Mouse (Mus musculus) forelimb bud, embryonic 11.5 days (tissue): Measurements from ENCODE around the gene Tmed8.
"Not testable (repeated sequence)": the region's sequence is repeated elsewhere in the genome, so short reads cannot be mapped to it uniquely, and the experiment has no call there.

ENCODE experiments used
- DNase-seq: peaks from one replicate; pipeline ENCODE4 v3.0.0-alpha.2; 2012; ENCODE audit warnings: low read depth, low spot score

Tmed8 gene

DNA sequence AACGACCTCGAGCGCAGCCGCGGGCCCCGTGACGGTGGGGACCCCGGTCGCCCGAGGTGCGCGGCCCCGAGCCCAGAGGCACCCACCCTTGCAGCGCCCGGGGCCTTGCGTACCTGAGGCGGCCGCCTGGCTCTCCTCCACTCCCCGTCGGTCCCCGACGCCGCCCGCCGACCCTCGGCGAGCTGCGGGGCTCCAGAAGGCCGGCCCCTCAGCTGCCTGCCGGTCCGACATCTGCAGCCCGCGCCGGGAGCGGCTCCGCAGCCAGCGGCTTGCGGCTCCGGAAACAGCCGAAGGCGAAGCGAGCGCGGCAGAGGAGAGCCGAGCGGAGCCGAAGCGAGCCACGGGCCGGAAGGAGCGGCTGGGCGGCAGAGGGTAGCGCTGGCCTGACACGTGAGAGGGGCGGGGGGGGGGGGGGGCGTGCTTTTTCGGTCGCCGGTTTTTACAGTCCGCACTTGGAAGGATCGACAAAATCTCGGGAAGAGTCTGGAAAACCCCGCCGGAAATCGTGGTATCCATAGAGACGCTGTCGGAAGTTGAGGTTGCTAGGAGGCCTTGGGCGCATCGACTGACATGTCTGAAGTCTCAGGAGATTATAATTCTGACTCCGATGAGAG lies at the start of gene Tmed8:
Tmed8 (minus strand) TSS at position 482 of the 614 bp plus-strand sequence.
- peak; percentile 70 for DNase-seq

DNA sequence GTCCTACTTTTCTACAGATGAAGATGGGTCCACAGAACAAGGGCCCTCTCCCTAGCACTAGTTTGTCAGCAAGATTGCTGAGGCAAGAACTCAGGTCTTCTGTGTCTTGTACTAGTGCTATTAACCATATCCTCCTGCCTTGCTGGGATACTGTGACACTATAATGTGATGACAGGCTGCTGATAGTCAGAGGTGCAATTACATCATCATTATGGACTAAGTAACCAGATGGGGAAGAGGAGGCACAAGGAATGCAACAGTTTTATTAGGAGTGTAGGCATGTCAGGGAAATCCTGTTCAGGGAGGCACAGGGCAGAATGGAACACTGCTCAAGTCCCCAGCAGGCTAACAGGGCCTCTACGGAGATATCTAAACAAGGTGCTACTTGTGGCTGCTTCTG lies 38.4 kb upstream of the Tmed8 start, which contains the start of gene Noxred1:
Noxred1 (minus strand) TSS at position 101 of the 400 bp plus-strand sequence.
- no peak for DNase-seq

DNA sequence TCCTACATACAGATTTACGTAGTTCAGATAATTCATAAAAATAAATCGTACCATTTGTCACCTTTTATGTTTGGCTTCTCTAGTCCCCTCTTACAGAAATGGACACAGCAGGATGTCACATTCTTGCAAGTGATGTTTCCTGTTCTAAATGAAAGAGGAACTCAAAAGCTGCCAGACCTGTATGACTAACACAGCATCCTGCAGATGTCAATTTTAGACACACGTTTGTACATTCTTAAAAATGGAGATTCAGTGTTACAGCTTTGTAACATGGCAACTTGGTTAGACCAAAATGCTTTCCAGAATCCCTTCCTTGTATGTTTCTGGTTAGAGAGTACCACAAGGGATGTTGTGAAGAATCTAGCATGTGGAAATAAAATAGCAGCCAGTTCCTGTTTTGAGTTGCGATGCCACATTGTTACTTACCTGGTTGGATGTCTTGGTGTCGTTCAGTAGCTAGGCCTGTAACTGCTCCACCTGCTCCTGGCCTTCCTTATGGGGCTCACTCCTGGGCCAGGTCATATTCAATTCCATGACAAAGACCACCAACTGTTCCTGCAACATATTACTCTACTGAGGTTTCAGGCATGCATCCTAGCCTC lies 36.7 kb upstream of the Tmed8 start:
- no peak for DNase-seq

DNA sequence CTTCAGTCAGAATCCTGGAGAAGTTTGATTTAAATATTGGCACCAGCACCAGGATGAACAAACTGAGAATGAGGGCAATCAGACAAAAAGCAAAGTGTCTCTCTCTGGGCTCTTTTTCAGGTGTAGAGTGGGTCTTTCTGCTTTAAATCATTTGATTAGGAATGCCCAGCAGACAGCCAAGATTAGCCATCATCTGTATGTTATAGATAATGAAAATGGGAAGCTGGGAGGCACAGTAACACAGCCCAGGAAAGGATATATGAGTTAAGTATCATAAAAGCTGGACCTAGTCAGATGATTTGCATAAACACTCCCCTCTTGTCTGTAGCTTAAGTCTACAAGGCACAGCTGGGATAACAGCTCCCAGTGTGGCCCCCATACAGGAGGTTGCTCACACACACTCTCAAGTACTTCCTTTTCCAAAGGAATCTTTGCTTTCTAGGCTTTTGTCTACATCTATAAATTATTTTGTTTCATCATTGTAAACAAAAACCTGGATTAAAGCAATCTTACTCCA lies 30.2 kb upstream of the Tmed8 start:
- no peak for DNase-seq

DNA sequence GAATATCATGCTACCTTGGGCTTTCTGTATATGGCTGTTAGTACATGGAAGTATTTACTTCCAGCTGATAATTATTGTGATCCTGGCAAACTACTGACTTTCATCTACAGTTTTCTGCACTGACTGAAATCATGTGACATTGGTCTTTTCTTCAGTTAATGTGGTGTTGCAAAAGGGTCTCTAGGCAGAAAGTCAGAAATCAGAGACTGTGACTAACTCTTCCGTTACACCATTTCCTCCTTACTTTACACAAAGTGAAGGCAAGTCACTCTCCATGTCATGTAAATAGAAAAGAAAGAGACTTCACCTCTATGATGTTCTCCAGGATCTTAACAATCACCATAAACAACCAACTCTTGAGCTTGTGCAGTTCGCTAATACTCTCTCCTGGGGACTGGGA lies 29.4 kb upstream of the Tmed8 start:
- DNase-seq = no peak

DNA sequence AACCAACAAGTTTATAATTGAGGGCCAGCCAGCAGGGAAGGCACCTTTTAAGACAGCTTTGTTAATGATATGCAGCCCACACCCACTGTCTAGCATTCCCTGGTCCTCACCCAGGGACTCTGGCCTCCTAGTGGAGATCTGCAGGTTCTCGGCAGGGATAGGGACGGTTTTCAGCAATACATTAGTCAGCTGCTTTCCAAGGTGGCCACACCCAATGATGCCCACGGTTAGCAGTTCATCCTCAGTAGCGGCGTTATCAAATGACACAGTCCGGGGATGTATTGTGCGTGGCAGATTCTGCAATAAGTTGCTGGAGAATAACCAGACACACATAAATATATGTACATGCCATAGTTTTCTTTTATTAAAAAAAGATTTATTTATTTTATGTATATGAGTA lies 26.5 kb upstream of the Tmed8 start:
- no peak for DNase-seq

DNA sequence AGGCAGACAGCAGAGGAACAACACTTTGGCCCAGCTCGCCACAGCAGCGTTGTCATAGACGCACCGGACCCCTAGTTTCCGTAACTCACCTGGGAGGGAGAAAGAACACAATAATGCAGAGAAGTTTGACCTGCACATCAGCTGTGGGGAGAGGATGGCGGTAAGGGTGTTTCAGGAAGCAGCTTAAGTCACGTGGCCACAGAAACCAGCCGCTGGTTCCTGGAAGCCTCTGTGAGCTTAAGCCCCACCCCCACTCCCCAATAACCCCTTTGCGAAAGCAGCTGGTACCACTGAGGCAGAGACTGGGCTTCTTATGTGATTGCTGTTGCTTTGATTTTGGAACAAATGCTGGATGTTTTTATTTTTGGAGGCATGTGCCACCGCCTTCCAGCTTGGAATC lies 24.7 kb upstream of the Tmed8 start:
- DNase-seq = no peak

DNA sequence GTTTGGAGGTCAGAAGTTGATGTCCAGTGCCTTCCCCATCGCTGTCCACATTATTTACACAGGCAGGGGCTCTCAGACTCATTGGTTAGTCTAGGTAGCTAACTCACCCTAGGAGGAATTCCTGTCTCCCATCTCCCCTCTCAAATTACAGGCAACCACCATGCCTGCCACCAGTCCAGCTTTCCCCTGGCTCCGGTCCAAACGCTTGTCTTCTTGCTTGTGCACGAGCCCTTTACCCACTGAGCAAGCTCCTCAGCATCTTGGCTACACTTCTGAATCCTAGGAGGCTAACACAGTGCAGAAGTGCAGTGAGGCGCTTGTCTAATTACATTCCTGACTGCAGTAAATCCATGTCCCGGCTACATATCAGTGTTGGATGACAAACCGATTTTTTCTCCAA lies 19.1 kb upstream of the Tmed8 start:
- no peak for DNase-seq

DNA sequence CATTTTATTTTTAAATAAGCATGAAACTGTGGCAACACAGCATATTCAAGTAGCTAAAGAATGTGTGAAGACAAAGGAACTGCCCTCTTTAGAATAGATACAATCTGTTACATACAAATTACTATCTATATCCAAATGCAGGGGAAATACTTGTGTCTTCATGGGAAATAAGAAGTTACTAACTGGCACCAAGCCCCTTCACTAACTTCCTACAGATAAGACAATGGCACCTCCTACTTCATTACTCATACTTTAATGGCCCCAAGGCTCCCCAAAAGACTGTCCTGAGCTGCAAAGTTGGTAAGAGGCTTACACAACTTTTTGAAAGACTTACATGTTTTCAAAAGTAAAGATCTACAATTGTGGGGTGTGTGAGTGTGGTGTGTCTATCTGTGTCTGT lies 17.3 kb upstream of the Tmed8 start:
- no peak for DNase-seq

DNA sequence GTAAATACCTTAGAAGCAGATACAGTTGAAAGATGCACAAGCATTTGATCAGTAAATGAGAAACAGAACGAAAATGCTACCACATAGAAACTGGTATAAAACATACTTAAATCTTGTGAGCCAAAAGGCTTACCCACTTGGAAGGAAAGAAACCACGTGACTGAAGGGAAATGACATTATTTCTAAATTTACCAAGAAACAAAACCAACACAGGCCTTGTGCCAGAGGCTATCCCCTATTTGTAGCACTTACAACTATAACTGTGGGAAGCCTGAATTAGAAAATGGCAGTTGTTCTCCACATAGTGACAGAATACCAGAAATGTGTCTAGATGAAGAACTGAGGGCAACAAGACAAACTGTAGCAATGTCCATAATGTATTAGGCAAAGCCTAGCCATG lies 15.8 kb upstream of the Tmed8 start:
- DNase-seq = no peak

DNA sequence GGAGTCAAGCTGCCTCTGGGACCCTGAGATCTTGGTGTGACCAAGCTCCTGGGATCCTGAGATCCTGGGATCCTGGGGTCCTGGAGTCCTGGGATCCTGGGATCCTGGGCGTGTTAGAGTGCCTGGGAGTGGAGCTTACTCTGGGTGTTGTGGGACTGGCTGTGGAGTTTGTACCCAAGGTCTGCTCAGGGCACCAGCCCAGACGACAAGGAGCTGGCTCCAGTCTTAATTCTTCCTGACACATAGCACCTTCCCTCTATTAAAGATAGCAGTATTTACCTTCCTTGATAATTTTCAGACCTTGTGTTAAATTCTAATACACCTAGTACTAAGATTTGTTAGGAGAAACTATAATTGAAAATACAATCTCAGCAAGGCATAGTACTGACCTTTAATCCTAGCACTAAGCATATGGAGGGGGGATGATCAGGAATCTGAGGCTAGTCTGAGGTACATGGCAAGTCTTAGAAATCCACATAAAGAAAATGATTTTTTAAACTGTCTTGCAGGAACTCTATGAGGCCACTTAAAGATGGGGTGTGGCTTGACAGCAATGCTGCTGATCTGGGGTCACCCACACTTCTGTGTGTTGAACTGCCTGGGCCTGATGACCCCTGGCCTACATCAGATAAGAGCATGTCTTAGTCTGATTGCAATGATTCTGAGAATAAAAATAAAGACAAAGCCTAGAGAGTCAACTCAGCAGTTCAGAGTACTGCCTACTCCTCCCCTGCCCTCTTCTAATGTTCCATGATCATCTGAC lies 12.8 kb upstream of the Tmed8 start:
- DNase-seq = no peak

DNA sequence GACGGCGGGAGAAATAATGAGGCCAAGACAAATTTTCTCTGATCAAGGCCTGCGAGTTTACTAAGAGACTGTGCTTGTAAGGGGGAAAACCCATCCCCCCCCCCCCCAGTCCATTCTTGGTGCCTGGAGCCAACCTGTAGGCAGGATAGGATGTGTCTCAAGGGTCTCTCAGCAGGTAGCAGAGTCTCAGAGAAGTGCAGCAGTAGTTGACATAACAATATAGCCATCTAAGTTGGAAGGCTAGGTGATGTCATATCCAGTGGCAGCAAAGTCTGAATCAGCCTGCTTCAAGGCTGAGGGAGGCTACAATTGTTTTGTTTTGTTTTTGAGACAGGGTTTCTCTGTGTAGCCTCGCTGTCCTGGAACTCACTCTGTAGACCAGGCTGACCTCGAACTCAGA lies 5.5 kb upstream of the Tmed8 start:
- DNase-seq = not testable (repeated sequence)

DNA sequence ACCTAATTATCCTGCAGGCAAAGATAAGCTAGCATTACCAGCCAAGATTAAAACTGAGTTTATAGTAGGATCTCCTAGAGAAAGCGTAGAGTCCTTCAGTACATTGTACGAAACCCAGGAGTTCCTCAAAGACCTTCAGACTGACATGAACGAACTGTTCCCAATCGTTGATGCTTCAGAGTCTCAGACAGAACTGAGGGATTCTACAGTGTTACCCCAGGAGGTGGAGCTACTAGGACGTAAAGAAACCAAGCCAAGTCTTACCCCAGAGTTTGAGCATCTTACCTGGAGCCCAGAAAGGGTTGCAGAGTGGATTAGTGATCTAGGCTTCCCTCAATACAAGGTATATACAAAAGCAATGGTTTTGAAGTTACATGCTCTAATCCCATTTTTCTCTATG lies 1.4 kb upstream of the Tmed8 start:
- DNase-seq = no peak

DNA sequence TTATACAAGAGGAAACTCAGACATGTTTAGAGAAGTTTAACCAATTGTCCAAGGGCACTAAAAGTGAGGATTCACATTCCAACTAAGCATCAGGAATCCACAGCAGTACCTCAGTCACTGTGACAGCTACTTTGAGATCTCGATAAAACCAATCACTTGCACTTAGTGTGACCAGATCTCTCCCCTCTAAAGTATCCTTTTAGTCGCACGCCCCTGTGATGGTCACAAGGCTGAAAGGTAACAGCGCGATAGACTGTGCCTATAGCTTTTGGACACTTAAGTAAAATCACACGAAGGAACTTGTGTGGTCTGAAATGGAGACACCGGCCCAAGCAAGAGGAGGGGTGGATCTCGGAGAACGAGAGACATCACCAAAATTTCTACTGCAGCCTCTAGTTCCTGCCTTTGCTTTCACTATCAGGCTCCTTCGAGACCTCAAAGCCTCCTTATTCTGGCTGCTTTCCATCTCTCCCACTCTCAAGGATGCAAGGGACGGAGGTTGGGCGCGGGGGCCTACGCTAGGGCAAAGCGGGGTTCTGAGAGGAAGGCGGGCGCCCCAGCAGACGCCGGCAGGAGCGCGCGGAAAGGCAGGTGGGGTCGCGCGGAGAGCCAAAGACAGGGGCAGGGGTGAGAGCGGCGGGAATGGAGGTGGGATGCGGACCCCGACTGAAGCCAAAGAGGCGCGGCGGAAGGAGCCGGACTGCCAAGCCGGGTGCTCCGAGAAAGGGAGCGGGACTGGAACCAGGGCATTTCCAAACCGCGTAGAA lies 865 bp downstream of the Tmed8 start, which contains the start of gene Samd15:
Samd15 (plus strand) TSS at position 518 of the 767 bp plus-strand sequence.
- no peak for DNase-seq

DNA sequence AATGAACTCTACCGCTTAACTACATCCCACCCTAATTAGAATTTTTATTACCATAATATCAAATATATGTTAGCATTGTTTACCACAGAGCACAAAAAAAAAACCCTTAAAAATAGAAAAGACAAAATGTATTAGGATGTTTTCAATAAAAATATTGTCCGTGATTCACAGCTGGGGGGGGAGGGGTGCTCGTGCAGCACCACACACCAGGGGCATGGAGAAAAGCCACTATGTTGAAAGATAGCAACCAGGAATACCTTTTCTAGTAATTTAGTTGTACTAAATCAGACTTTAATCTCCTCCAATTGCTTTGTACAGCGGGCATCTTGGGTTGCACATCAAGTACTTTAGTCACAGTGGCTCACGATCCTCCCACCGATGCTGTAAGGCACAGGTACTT lies 1.5 kb downstream of the Tmed8 start:
- no peak for DNase-seq

DNA sequence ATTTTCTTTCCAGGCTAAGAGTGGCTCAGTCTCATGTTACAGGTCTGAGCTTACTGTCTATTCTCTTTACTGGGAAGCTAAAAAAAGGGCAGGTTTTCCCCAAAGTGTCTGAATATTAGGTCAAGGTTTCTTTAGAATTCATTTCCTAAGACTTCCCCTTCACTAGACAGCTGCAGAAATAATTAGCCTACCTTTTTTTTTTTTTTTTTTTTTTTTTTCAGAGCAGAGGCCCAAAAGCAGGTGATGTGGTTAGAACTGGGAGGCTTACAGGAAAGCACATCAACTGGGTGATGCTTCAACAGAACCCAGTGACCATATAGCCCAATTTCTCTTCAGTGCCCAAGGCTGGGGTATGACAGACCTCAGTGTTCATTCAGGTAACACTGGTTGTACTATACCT lies 3.9 kb downstream of the Tmed8 start:
- no peak for DNase-seq

DNA sequence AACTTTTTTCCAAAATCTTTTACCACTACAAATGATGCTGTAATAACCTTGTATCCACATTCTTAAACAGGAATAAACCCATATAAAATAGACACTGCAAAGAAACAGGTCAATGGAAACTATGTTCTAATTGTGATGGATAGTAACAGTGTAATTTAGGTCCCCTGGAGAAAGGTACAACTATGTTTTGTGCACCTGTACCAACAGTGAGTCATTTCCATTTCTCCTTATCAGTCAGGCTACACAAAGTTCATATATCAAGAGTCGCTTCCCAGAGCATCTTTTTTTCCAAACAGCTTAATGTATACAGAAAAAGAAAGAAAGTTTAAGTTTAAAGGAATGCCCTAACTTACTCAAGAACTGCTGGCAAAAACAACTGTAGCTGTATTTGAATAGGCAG lies 5.2 kb downstream of the Tmed8 start:
- no peak for DNase-seq

DNA sequence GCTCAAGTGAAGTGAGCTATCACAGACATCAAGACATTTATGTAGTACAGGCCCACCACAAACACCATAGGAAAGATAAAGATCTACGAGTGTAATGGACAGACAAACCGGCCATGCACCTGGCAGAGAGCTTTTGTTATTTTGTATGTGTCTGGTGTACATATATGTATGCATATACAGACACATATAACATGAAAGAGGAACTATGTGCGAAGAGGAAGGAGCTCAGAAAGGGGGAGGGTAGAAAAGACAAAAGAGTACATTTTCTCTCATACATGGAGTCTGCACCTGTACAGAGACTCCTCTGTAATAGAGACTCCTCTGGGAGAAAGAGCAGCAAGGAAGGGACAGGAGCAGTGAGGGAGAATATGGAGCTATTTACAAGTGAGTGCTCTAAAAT lies 7.2 kb downstream of the Tmed8 start:
- DNase-seq = no peak

DNA sequence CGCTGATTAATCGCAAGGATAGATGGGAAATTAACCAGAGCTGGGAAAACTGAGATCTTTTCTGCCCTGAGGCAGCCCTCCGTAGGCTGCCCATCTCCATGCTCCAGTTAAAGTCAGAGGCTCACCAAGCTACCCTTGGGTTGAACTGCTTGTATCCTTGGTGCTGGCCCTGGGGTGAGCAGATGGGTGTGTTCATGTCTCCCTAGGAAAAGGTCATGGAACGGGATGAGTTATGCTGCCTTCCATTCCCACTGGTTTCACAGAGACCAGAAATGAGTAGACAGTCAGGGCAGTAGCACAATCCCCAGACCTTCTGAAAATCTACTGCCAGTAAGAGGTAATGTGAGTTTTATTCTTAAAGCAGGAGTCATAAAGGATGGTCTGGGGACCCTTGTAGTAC lies 22.6 kb downstream of the Tmed8 start:
- no peak for DNase-seq

DNA sequence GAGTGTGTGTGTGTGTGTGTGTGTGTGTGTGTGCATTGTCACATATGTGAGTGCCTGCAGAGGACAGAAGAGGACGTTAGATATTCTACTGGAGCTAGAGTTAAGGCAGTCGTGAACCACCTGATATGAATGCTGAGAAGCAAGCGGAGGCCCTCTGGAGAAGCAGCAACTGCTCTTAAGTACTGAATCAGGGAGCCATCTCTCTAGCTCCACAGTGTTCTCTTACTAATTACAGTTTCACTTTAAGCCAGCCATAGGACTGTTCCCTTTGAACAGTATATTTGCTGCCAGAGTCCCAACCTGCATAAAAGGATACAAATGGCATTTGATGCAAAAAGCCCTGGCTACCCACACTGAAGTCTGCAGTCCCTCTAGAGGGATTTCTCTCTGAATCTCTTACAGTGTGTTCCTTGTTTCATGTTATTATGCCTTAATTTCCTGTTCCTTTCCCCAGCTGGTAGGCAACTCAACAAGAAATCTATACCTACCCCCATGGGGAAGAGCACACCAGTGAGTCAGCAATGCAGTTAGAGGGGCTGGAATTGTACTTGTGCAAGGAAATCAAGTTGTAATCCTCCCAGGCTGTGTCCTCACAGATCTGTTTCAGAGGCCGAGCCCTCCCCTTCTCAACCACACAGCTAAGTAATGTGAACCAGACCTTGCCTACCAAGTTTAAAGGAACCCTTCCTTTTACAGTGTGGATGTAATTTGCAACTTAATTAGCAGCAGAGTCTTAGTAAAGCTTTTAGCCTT lies 24.9 kb downstream of the Tmed8 start:
- peak; percentile 54 for DNase-seq

DNA sequence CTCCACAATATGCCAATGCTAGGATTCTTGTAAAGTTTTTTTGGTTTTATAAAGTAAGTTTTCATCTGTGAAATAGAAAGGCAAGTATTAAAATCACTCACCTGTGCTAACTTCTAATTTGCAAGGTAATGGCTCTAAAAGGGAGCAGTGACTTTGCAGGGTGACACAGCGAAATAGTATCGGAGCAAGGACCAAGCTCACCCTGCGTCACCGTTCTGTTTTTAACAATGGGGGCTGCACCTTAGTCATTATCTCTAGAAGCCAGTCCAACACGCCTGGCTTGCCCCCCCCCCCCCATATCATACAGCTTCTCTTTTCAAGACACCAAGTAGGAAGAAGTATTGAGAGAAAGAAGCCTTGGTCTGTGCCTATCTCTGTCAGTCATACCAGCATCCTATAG lies 39.4 kb downstream of the Tmed8 start:
- DNase-seq = no peak
